Mouse (Mus musculus): ENCODE data around the gene Cntnap2.

Cntnap2 gene

GRCm38 (mm10) chr6:45323505-45323904 lies 264.3 kb downstream of the Cntnap2 start:
- no peak for ATAC-seq (ENCODE audit: insufficient number of reproducible peaks, low FRiP score, low TSS enrichment)

GRCm38 (mm10) chr6:45327952-45328485 lies 268.9 kb downstream of the Cntnap2 start:
- ATAC-seq (ENCODE audit: insufficient number of reproducible peaks, low FRiP score, low TSS enrichment), result no peak

DNA sequence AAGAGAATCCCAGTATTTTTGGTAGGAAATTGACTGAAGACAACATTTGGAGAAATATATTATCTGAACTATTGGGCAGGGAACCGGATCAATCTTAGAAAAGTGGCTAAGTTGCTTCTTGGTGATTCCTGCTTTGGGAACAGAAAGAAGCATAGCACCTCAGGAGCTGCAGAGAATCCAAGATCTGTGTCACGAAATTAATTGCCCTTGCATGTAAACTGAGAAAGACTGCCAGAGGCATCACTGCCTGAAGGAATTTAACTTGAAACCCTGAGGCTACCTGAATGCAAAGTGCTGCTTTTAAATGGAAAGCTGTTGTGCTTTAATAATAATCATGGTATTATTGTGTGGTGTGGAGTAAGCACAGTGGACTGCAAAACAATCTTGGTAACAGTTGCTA lies 286.2 kb downstream of the Cntnap2 start:
- no peak for ATAC-seq (ENCODE audit: insufficient number of reproducible peaks, low FRiP score, low TSS enrichment)

- ATAC-seq (ENCODE audit: insufficient number of reproducible peaks, low FRiP score, low TSS enrichment), result no peak
Observed at GRCm38 (mm10) chr6:45345953-45346352, 286.8 kb downstream of the Cntnap2 start.

- ATAC-seq (ENCODE audit: insufficient number of reproducible peaks, low FRiP score, low TSS enrichment), result peak; percentile 92
Observed at GRCm38 (mm10) chr6:45366442-45366841, 307.3 kb downstream of the Cntnap2 start.

- peak; percentile 99 for ATAC-seq (ENCODE audit: insufficient number of reproducible peaks, low FRiP score, low TSS enrichment)
Observed at GRCm38 (mm10) chr6:45381126-45381525, 322.0 kb downstream of the Cntnap2 start.

DNA sequence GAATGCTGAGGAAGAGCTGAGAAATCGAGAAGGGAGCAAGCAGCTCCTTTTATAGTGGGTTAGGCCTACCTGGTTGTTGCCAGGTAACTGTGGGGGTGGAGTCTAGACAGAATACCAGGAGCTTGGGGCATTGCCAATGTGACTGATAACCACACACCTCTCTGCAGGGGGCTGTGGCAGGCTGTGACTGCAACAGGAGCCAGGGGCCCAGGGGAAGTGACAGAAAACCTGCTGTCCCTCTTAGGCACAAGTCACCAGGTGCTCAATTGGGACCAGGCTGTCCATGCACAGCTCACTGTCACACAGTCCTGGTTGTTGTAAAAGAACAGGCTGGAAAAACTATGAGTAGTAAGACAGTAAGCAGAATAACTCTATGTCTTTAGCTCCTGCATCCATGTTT lies 329.9 kb downstream of the Cntnap2 start:
- peak; percentile 79; the same call in 1 of the 2 replicates for ATAC-seq (ENCODE audit: insufficient number of reproducible peaks, low FRiP score, low TSS enrichment)

DNA sequence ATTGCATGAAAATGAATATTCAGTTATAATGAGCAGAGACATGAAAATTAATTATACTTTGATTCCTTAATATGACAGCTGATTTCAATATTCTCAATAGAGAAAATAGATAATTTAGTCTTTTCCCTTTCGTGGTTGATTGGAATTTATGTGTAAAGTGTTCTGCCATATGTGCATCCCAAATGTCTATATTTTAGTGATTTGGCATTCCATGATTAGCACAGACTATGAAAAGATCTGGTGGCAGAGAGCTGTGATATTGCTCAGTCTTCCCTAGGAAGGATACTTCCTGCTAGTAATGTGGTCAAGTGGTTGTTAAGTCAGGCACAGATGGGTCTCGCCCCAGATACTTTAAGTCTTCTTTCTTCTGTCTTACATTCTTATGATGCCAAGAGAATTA lies 354.5 kb downstream of the Cntnap2 start:
- ATAC-seq (ENCODE audit: insufficient number of reproducible peaks, low FRiP score, low TSS enrichment), result no peak

DNA sequence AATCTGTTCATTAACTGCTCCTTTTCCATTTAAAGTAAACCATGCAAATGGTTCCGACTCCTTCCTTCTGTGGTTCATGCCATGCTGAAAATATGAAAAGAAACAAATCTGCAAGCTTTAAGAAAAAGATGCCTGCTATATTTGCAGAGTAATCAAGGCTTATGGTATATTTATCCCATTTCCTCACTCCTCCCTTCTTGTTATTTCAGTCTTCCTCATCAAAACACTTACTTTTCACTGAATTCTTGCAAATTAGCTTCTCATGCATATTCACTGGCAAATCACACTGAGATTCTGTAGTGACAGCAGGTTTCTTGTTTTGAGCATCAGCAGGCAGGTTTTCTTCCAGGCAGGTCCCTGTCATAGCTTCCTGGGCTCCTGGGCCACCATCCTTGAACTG lies 396.3 kb downstream of the Cntnap2 start:
- no peak for ATAC-seq (ENCODE audit: insufficient number of reproducible peaks, low FRiP score, low TSS enrichment)

DNA sequence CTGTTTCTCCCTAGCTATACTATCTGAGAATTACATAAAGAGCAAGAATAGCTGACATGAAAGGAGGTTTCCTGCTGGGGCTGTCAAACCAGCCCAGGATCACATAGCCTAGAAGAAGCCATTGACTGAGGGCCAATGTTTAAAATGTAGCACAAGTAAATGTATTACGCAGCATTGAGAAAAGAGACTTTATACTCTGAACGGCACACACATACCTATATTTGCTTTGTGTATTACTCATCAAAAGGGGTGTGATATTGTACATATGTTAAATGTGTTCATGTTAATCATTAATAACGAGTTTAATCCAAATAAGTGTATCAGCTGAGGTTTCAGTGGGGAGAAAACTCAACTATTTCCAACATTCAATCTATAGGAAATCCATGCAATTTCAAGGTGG lies 459.1 kb downstream of the Cntnap2 start:
- peak; percentile 90 for ATAC-seq (ENCODE audit: insufficient number of reproducible peaks, low FRiP score, low TSS enrichment)

DNA sequence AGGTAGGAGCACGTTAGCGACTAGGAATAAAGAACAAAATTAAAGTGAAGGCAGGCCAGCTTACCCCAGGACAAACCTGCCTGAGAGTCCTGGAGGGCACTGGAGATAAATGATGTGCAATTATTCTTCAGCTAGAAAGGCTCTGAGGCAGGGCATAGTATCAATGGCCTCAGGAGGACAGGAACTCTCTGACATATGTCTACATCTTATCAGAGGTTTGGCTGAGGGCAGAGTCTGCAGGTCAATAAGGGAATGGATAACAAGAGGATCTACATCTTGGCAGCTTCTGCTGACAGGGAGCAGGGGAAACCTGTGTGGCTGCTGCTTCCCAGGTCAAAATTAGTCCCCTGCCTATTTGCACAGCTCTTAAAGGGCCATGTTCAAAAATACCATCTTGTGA lies 477.8 kb downstream of the Cntnap2 start:
- peak; percentile 56 for ATAC-seq (ENCODE audit: insufficient number of reproducible peaks, low FRiP score, low TSS enrichment)

DNA sequence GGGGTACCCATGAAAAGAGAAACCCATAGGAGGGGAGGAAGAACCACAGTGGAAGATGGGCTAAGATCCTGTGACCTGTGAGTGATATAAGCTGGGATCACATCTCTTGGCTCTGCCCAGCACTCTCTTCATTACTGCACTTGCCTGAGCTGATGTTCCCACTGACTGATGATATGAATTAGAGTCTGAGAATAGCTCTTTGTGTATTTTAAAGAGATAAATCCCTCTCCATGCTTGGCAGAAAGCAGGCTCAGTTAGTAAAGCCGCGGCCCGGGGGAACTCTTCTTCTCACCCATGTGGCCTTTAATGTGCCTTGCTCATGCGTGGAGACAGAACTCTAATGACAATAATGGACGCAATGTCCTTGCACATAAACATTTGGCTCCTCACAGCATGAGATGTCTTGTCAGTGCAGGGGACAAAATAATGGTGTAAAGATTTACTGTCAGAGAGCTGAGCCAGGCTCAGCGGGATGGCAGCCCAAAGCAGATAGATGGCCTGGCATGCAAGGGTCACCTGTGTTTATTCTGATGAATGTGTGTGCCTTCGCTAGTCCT lies 485.2 kb downstream of the Cntnap2 start:
- peak; percentile 72 for ATAC-seq (ENCODE audit: insufficient number of reproducible peaks, low FRiP score, low TSS enrichment)

DNA sequence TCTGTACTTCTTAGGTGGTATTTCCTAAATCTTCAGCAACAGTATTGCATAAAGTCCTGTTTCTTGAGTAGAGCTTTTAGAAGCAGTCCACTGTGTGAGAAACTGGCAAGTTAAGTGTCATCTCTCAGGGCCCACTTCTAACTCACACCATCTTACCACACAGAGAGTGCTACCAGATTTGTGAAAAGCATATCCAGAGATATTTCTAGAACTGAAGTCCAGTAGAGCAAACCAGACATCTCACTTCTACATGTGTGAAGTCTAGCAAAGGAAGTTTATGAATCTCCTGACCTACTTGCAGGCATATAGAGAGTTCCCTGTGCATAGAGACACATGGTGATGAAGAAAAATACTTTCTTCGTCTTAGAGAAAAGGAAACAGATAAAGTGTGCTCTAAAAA lies 500.6 kb downstream of the Cntnap2 start:
- no peak for ATAC-seq (ENCODE audit: insufficient number of reproducible peaks, low FRiP score, low TSS enrichment)

DNA sequence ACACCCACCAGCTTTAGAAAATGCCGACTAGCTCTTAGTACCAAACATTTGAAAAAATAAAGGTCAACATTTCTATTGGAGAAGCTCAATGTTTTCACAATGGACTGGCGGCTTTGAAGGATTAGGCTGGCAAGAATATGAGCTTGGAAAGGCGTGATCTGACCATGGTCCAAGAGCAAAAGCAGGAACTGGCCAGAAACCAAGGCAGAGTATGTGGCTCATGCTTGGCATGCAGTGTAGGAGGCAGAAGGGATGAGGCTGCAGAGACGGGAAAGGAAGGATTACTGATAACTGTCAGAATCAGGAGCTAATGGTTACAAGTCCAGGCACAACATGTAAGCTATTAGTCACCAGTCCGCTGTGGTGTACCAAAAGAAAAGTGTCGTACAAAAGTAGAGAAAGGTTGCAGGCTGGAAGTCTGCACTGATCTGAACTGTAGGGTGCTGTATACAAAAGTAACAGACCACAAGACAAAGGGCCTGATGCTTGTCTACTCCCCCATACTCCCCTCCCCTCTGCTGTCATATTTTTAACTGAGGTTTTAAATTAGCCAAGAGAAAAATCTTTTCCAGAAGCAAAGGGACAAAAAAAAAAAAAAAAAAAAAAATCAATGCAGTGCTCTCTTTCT lies 525.4 kb downstream of the Cntnap2 start:
- peak; percentile 98 for ATAC-seq (ENCODE audit: insufficient number of reproducible peaks, low FRiP score, low TSS enrichment)

- no peak for ATAC-seq (ENCODE audit: insufficient number of reproducible peaks, low FRiP score, low TSS enrichment)
Observed at GRCm38 (mm10) chr6:45589084-45589483, 529.9 kb downstream of the Cntnap2 start.

DNA sequence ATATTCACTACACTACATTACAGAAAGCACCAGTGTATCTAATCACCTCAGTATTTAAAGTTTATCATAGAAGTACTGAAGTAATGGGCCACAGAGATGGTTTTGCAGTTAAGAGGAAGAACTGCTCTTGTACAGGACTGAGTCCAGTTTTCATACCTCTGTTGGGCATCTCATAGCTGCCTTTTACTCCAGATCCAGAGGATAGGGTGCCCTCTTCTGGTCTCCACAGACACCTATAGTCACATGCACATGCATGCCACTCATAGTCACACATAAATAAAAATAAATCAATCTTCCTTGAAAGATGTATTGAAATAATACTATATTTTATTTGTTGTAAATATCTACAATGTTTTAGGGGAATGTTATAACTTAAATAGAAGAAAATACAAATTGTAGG lies 587.9 kb downstream of the Cntnap2 start:
- ATAC-seq (ENCODE audit: insufficient number of reproducible peaks, low FRiP score, low TSS enrichment), result no peak

DNA sequence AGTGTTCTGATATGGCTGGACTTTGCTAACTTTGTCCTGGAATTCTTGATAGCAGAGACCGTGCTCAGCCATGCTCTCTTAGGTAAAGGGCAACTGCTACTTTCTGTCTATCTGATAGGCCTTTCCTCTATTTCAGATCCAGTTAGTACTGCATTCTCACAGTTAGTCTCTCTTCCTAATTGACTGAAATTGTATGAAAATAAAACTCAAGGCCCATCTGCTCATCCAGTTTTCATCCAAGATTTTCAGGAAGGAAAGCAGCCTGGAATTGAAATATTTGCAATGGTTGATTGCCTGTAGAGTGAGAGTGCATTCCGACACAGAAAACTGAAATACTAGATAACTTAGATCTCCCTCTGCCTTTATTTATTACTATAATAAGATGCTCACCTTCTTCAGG lies 589.3 kb downstream of the Cntnap2 start:
- ATAC-seq (ENCODE audit: insufficient number of reproducible peaks, low FRiP score, low TSS enrichment), result no peak

DNA sequence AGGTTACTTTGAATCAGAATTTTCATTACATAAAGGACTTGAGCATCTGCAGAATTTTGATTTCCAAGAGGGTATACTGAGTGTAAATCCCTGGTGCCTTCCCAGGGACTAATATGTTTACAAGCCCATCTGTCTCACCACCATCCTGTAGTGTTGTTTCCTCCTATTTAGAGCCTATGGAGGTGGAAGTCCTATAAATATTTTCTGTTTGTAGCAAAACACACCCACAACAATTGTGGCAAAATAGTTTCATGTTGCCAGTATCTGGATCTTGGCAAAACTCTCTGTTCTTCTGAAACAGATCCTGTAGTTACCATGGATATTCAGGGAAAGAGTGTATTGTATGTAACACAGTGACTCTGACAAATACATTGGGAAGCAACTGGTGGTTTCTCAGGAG lies 641.1 kb downstream of the Cntnap2 start:
- ATAC-seq (ENCODE audit: insufficient number of reproducible peaks, low FRiP score, low TSS enrichment), result no peak

- no peak for ATAC-seq (ENCODE audit: insufficient number of reproducible peaks, low FRiP score, low TSS enrichment)
Observed at GRCm38 (mm10) chr6:45791612-45792011, 732.5 kb downstream of the Cntnap2 start.

DNA sequence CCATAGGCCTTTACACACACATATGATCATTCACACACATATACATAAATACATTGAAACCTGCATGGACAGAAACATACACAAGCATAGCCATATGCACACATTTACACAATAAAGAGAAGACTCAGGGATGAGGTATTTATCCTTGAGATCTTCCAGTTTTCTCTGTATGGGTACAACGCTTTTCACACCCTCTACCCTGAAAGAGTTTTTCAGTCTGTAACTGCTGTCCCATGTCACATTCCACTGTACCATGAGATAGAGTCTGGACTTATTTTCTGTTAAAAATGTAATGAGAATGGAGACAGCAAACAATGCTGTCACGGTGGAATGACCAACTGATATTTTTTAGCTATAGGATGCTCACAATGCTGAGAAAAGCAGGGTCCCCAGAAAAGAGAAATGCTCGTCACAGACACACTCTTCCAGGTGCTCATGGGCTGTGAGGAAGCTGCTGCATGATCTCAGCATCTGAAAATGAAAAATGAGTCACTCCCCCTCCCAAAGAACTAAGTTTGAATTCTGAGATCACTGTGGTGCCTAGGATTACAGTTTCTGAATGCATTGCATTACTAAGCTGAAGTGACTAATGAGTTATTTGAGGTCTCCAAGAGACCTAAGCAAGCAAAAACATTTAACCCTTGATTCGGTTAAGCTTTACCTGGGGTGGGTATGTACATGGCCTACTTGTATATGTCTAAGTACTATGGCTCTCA lies 782.6 kb downstream of the Cntnap2 start:
- no peak for ATAC-seq (ENCODE audit: insufficient number of reproducible peaks, low FRiP score, low TSS enrichment)

GRCm38 (mm10) chr6:45843736-45844135 lies 784.6 kb downstream of the Cntnap2 start:
- ATAC-seq (ENCODE audit: insufficient number of reproducible peaks, low FRiP score, low TSS enrichment), result no peak
